In genomic region chr11:63463797-63464331, GRCm38 (mm10) we compare ENCODE assay signal across 11 mouse cellular contexts.
DNase-seq lines count a peak whose midpoint lies in the region; ATAC-seq and TF ChIP-seq lines count a peak whose summit lies in the region.
"Had no signal": no experiment of that assay in that cellular context is flagged by ENCODE, and none has a peak within 500 bp of the region (broad histone marks: within the 10 kb centered on the region; RNA-seq: fewer than 3 reads in every experiment).

No protein-coding gene starts in this region.

- DNase-seq in forebrain, embryonic 11.5 days (ENCODE audit: low spot score), result no peak
- peak; percentile 11 for DNase-seq in right cerebral cortex, postnatal 14 days
- no peak for DNase-seq in right cerebral cortex, adult 18-20 months
- DNase-seq in limb, embryonic 11.5 days (ENCODE audit: low spot score), result peak; percentile 50
- DNase-seq in spleen, postnatal 36 days (ENCODE audit: low spot score in 2 of 2), result no peak
- DNase-seq in thymus, adult 2 months, result no peak
- DNase-seq in urinary bladder, postnatal 4 days (ENCODE audit: low spot score in 2 of 2), result no peak
- DNase-seq: lung, adult 18-20 months had no signal

- TF ChIP-seq CTCF in thymus, adult 2 months (IDR thresholded peaks at IDR 0.05; ENCODE audit: borderline replicate concordance, control insufficient read depth, extremely low read depth, insufficient read depth, low read length, poor library complexity), result no peak

- 18% methylated on average over 18 of the region's 18 CpGs for WGBS in forebrain, embryonic 15.5 days
- WGBS in forebrain, embryonic 11.5 days, result 45% methylated on average over 18 of the region's 18 CpGs
- 37% methylated on average over 18 of the region's 18 CpGs for WGBS in limb, embryonic 11.5 days
- WGBS in thymus, adult 2 months, result 74% methylated on average over 18 of the region's 18 CpGs

- peaks cover 13% of the 10 kb centered on the region for H3K4me1 ChIP-seq in forebrain, embryonic 15.5 days
- no peaks in the 10 kb centered on the region; the same call in 1 of the 2 replicates for H3K4me1 ChIP-seq in forebrain, embryonic 11.5 days (replicated peaks; ENCODE audit: control insufficient read depth, insufficient read depth, low read length)
- H3K4me1 ChIP-seq in limb, embryonic 11.5 days (ENCODE audit: control insufficient read depth, insufficient read depth, low read length), result peaks cover 9% of the 10 kb centered on the region
- no peaks in the 10 kb centered on the region for H3K4me1 ChIP-seq in thymus, adult 2 months (replicated peaks; ENCODE audit: control insufficient read depth, insufficient read depth, low read length)

- no peak overlapping the region for H3K4me3 ChIP-seq in forebrain, embryonic 15.5 days
- H3K4me3 ChIP-seq in forebrain, embryonic 11.5 days (ENCODE audit: low read depth, low read length), result no peak overlapping the region
- no peak overlapping the region for H3K4me3 ChIP-seq in limb, embryonic 11.5 days (ENCODE audit: low read depth, low read length)
- H3K4me3 ChIP-seq in thymus, adult 2 months (ENCODE audit: control insufficient read depth, insufficient read depth, low read length), result no peak overlapping the region
- H3K4me3 ChIP-seq: myocyte had no signal

- H3K4me2 ChIP-seq in forebrain, embryonic 15.5 days (replicated peaks), result peak overlapping the region; percentile 27
- H3K4me2 ChIP-seq in forebrain, embryonic 11.5 days (ENCODE audit: low read depth, low read length, severe bottlenecking), result no peak overlapping the region
- H3K4me2 ChIP-seq in limb, embryonic 11.5 days (ENCODE audit: low read depth, severe bottlenecking), result peak overlapping the region; percentile 31
- H3K4me2 ChIP-seq: heart, embryonic 11.5 days had no signal

- no peaks in the 10 kb centered on the region for H3K36me3 ChIP-seq in forebrain, embryonic 15.5 days
- H3K36me3 ChIP-seq in forebrain, embryonic 11.5 days (ENCODE audit: control insufficient read depth, insufficient read depth, low read length), result no peaks in the 10 kb centered on the region
- no peaks in the 10 kb centered on the region for H3K36me3 ChIP-seq in limb, embryonic 11.5 days (ENCODE audit: control insufficient read depth, insufficient read depth, low read length)
- no peaks in the 10 kb centered on the region for H3K36me3 ChIP-seq in thymus, adult 2 months (ENCODE audit: control insufficient read depth, insufficient read depth, low read length)

- H3K9me3 ChIP-seq in forebrain, embryonic 15.5 days, result no peaks in the 10 kb centered on the region
- H3K9me3 ChIP-seq in forebrain, embryonic 11.5 days (ENCODE audit: control insufficient read depth, low read length), result no peaks in the 10 kb centered on the region
- H3K9me3 ChIP-seq in limb, embryonic 11.5 days (ENCODE audit: control insufficient read depth, low read length), result no peaks in the 10 kb centered on the region

- no peak overlapping the region for H3K9ac ChIP-seq in forebrain, embryonic 15.5 days (replicated peaks)
- H3K9ac ChIP-seq in forebrain, embryonic 11.5 days (ENCODE audit: low read length), result no peak overlapping the region
- no peak overlapping the region for H3K9ac ChIP-seq in limb, embryonic 11.5 days (ENCODE audit: low read length)

- no peak overlapping the region for H3K27ac ChIP-seq in forebrain, embryonic 15.5 days (replicated peaks)
- no peak overlapping the region for H3K27ac ChIP-seq in forebrain, embryonic 11.5 days (ENCODE audit: low read depth, low read length)
- H3K27ac ChIP-seq in limb, embryonic 11.5 days (replicated peaks; ENCODE audit: low read depth, low read length), result no peak overlapping the region
- H3K27ac ChIP-seq in thymus, adult 2 months (ENCODE audit: control insufficient read depth, insufficient read depth, low read length), result no peak overlapping the region

- H3K27me3 ChIP-seq in forebrain, embryonic 15.5 days, result no peaks in the 10 kb centered on the region; the same call in 1 of the 2 replicates
- H3K27me3 ChIP-seq in forebrain, embryonic 11.5 days (ENCODE audit: control insufficient read depth, insufficient read depth, low read length), result peaks cover 15% of the 10 kb centered on the region
- H3K27me3 ChIP-seq in limb, embryonic 11.5 days (ENCODE audit: control insufficient read depth, insufficient read depth, low read length), result no peaks in the 10 kb centered on the region
- H3K27me3 ChIP-seq in thymus, adult 2 months (ENCODE audit: control insufficient read depth, insufficient read depth, low read length), result no peaks in the 10 kb centered on the region

- no peak for TF ChIP-seq POLR2A in thymus, adult 2 months (IDR thresholded peaks at IDR 0.05; ENCODE audit: control insufficient read depth, extremely low read depth, insufficient read depth, low read length, poor library complexity)

- ATAC-seq in forebrain, embryonic 15.5 days (replicated peaks), result 0 out of 2 replicates have a peak, but pooled peaks have one; percentile 53
- ATAC-seq in forebrain, embryonic 11.5 days (replicated peaks; ENCODE audit: low FRiP score), result no peak
- ATAC-seq in limb, embryonic 11.5 days (ENCODE audit: insufficient number of reproducible peaks, low FRiP score, low TSS enrichment, low read depth), result no peak

Comparison
In these comparisons a context has a peak if more than half of its experiments do, and no peak if none do; other contexts are left out.
1. DNase-seq: peak in right cerebral cortex, postnatal 14 days (single experiment) and limb, embryonic 11.5 days (single experiment); none in forebrain, embryonic 11.5 days (single experiment), right cerebral cortex, adult 18-20 months (single experiment), spleen, postnatal 36 days (0 of 2), thymus, adult 2 months (single experiment) and urinary bladder, postnatal 4 days (0 of 2).